Comparison of ENCODE assay signal across 28 mouse cellular contexts in genomic region chr2:33907174-33907573, GRCm38 (mm10). TPM values are rescaled to one million over a fixed set of nuclear protein-coding genes. Genes with fewer than 3 reads are reported as not detected.
DNase-seq lines count a peak whose midpoint lies in the region; ATAC-seq and TF ChIP-seq lines count a peak whose summit lies in the region.
"Had no signal": no experiment of that assay in that cellular context is flagged by ENCODE, and none has a peak within 500 bp of the region (broad histone marks: within the 10 kb centered on the region; RNA-seq: fewer than 3 reads in every experiment).

No protein-coding gene starts in this region.

- no peak overlapping the region for H3K9ac ChIP-seq in embryonic facial prominence, embryonic 12.5 days
- no peak overlapping the region for H3K9ac ChIP-seq in midbrain, embryonic 15.5 days
- H3K9ac ChIP-seq: forebrain, embryonic 13.5 days; heart, embryonic 12.5 days; heart, embryonic 15.5 days; hindbrain, embryonic 13.5 days had no signal

- DNase-seq in embryonic facial prominence, embryonic 10.5 days (ENCODE audit: low spot score): no peak
- peak; percentile 13 for DNase-seq in brain, adult 2 months (ENCODE audit: low read depth, low spot score)
- DNase-seq in thymus, adult 2 months: peak; percentile 44
- DNase-seq in thymus, postnatal 25 days: peak; percentile 42
- no peak for DNase-seq in frontal cortex, adult 2 months (ENCODE audit: extremely low spot score in 1 of 2, low spot score in 1 of 2)
- DNase-seq in left cerebral cortex, postnatal 10 days (ENCODE audit: extremely low spot score in 1 of 2, low spot score in 2 of 2): no peak
- DNase-seq: adrenal gland, adult 8-10 months; adrenal gland, postnatal 25 days; cerebellum, adult 11 months; cerebellum, adult 2 months; cerebellum, adult 9-11 months; cerebellum, postnatal 25 days; gastrocnemius, adult 2 months; gastrocnemius, postnatal 25 days; heart, adult 18-20 months; heart, postnatal 10 days; heart, postnatal 36 days had no signal

- no peak for TF ChIP-seq POLR2A in thymus, adult 2 months (IDR thresholded peaks at IDR 0.05; ENCODE audit: control insufficient read depth, extremely low read depth, insufficient read depth, low read length, poor library complexity)

- H3K4me3 ChIP-seq in embryonic facial prominence, embryonic 12.5 days: no peak overlapping the region
- H3K4me3 ChIP-seq in embryonic facial prominence, embryonic 10.5 days: no peak overlapping the region
- no peak overlapping the region for H3K4me3 ChIP-seq in thymus, adult 2 months (ENCODE audit: control insufficient read depth, insufficient read depth, low read length)
- no peak overlapping the region for H3K4me3 ChIP-seq in midbrain, embryonic 15.5 days
- H3K4me3 ChIP-seq: forebrain, embryonic 10.5 days; forebrain, embryonic 13.5 days; gastrocnemius, adult 2 months; heart, embryonic 12.5 days; heart, embryonic 15.5 days; hindbrain, embryonic 10.5 days; hindbrain, embryonic 13.5 days had no signal

- 77% methylated on average over 6 of the region's 6 CpGs for WGBS in embryonic facial prominence, embryonic 12.5 days
- 86% methylated on average over 6 of the region's 6 CpGs for WGBS in embryonic facial prominence, embryonic 10.5 days
- 65% methylated on average over 6 of the region's 6 CpGs for WGBS in thymus, adult 2 months
- WGBS in midbrain, embryonic 15.5 days: 92% methylated on average over 6 of the region's 6 CpGs

- TF ChIP-seq CTCF in thymus, adult 2 months (IDR thresholded peaks at IDR 0.05; ENCODE audit: borderline replicate concordance, control insufficient read depth, extremely low read depth, insufficient read depth, low read length, poor library complexity): no peak

- H3K4me2 ChIP-seq in embryonic facial prominence, embryonic 12.5 days (replicated peaks): no peak overlapping the region
- H3K4me2 ChIP-seq in midbrain, embryonic 15.5 days: no peak overlapping the region
- H3K4me2 ChIP-seq: forebrain, embryonic 13.5 days; heart, embryonic 12.5 days; heart, embryonic 15.5 days; hindbrain, embryonic 13.5 days had no signal

- intact Hi-C loops in left cerebral cortex, postnatal 10 days (cut with DNase I): no loop called here

- H3K27ac ChIP-seq in embryonic facial prominence, embryonic 12.5 days: 0 out of 2 replicates have a peak overlapping the region, but pooled peaks have one; percentile 50
- no peak overlapping the region for H3K27ac ChIP-seq in embryonic facial prominence, embryonic 10.5 days (replicated peaks)
- no peak overlapping the region for H3K27ac ChIP-seq in thymus, adult 2 months (ENCODE audit: control insufficient read depth, insufficient read depth, low read length)
- no peak overlapping the region for H3K27ac ChIP-seq in midbrain, embryonic 15.5 days
- H3K27ac ChIP-seq: forebrain, embryonic 13.5 days; hindbrain, embryonic 13.5 days had no signal

- peaks cover 11% of the 10 kb centered on the region for H3K4me1 ChIP-seq in embryonic facial prominence, embryonic 12.5 days
- H3K4me1 ChIP-seq in embryonic facial prominence, embryonic 10.5 days: peaks cover 10% of the 10 kb centered on the region; the same call in 1 of the 2 replicates
- peaks cover 15% of the 10 kb centered on the region for H3K4me1 ChIP-seq in thymus, adult 2 months (replicated peaks; ENCODE audit: control insufficient read depth, insufficient read depth, low read length)
- H3K4me1 ChIP-seq in midbrain, embryonic 15.5 days: no peaks in the 10 kb centered on the region
- H3K4me1 ChIP-seq: forebrain, embryonic 10.5 days; forebrain, embryonic 13.5 days had no signal

- no peaks in the 10 kb centered on the region for H3K36me3 ChIP-seq in embryonic facial prominence, embryonic 12.5 days
- H3K36me3 ChIP-seq in embryonic facial prominence, embryonic 10.5 days (replicated peaks): no peaks in the 10 kb centered on the region
- no peaks in the 10 kb centered on the region for H3K36me3 ChIP-seq in thymus, adult 2 months (ENCODE audit: control insufficient read depth, insufficient read depth, low read length)
- H3K36me3 ChIP-seq in midbrain, embryonic 15.5 days (replicated peaks): no peaks in the 10 kb centered on the region
- H3K36me3 ChIP-seq: forebrain, embryonic 10.5 days; heart, embryonic 12.5 days; heart, embryonic 15.5 days; hindbrain, embryonic 10.5 days; hindbrain, embryonic 13.5 days had no signal

- no peaks in the 10 kb centered on the region for H3K9me3 ChIP-seq in embryonic facial prominence, embryonic 12.5 days
- 0 out of 2 replicates have a peak, but pooled peaks cover 2% of the 10 kb centered on the region for H3K9me3 ChIP-seq in embryonic facial prominence, embryonic 10.5 days
- H3K9me3 ChIP-seq in midbrain, embryonic 15.5 days: no peaks in the 10 kb centered on the region
- H3K9me3 ChIP-seq: forebrain, embryonic 10.5 days; forebrain, embryonic 13.5 days; heart, embryonic 12.5 days; heart, embryonic 15.5 days; hindbrain, embryonic 13.5 days had no signal

- ATAC-seq in embryonic facial prominence, embryonic 12.5 days (ENCODE audit: insufficient number of reproducible peaks, insufficient read depth, low FRiP score, low TSS enrichment): no peak
- no peak for ATAC-seq in midbrain, embryonic 15.5 days (replicated peaks)
- ATAC-seq: forebrain, embryonic 13.5 days; forebrain, embryonic 16.5 days; hindbrain, embryonic 16.5 days; inflammation-experienced regulatory T-cells, adult 6 months had no signal

- H3K27me3 ChIP-seq in embryonic facial prominence, embryonic 12.5 days: no peaks in the 10 kb centered on the region
- no peaks in the 10 kb centered on the region for H3K27me3 ChIP-seq in embryonic facial prominence, embryonic 10.5 days (replicated peaks; ENCODE audit: low read depth, poor library complexity, severe bottlenecking)
- no peaks in the 10 kb centered on the region; the same call in 1 of the 2 replicates for H3K27me3 ChIP-seq in thymus, adult 2 months (ENCODE audit: control insufficient read depth, insufficient read depth, low read length)
- no peaks in the 10 kb centered on the region for H3K27me3 ChIP-seq in midbrain, embryonic 15.5 days (replicated peaks)
- H3K27me3 ChIP-seq: forebrain, embryonic 13.5 days; heart, embryonic 15.5 days; hindbrain, embryonic 13.5 days had no signal

RNA-seq across cellular contexts. Expression of gene Mvb12b, which starts 19.4 kb away (rescaled TPM):
- polyA plus RNA-seq in embryonic facial prominence, embryonic 12.5 days (2016; fragmentation: Nextera tagmentation; extraction: Ambion mirVana): 31.2 and 33.8 TPM in 2 replicates
- polyA plus RNA-seq in embryonic facial prominence, embryonic 10.5 days (2016; fragmentation: Nextera tagmentation; extraction: Ambion mirVana): 14.4 and 16.1 TPM in 2 replicates
- polyA plus RNA-seq in thymus, adult 2 months (2012; rRNA removed): 79.3 and 94.9 TPM in 2 replicates
- polyA plus RNA-seq in frontal cortex, adult 2 months (2012; rRNA removed): 77.2 and 78.7 TPM in 2 replicates
- 100 to 1,000 TPM; 108 to 114 TPM for total RNA-seq in left cerebral cortex, postnatal 10 days (2021)
- 67.0 and 69.2 TPM in 2 replicates for polyA plus RNA-seq in midbrain, embryonic 15.5 days (2015; fragmentation: Nextera tagmentation; extraction: Ambion mirVana)

Comparison
In these comparisons a context has a peak if more than half of its experiments do, and no peak if none do; other contexts are left out.
1. DNase-seq: peak in brain, adult 2 months (single experiment), thymus, adult 2 months (single experiment) and thymus, postnatal 25 days (single experiment); none in embryonic facial prominence, embryonic 10.5 days (single experiment), frontal cortex, adult 2 months (0 of 2) and left cerebral cortex, postnatal 10 days (0 of 2).